Mouse (Mus musculus) erythroblast, embryonic 14.5 days (primary cell): ENCODE data around the gene Atp13a3. TPM values are rescaled to one million over a fixed set of nuclear protein-coding genes. Genes with fewer than 3 reads are reported as not detected.

ENCODE experiments used
- H3K27me3 ChIP-seq: 2 replicates; pipeline ENCODE4 v1.6.1; 2012; ENCODE audit warnings: inconsistent platforms; ENCODE audit not compliant: control insufficient read depth
- H3K36me3 ChIP-seq: 2 replicates; pipeline ENCODE4 v1.6.1; 2012; ENCODE audit warnings: mild to moderate bottlenecking, inconsistent platforms; ENCODE audit not compliant: control insufficient read depth
- H3K4me1 ChIP-seq: 2 replicates; pipeline ENCODE4 v1.6.1; 2012; ENCODE audit warnings: inconsistent platforms; ENCODE audit not compliant: control insufficient read depth
- H3K4me3 ChIP-seq: replicated peaks from 2 replicates; pipeline ENCODE3; 2012; ENCODE audit warnings: moderate library complexity, mild to moderate bottlenecking, inconsistent platforms
- H3K9me3 ChIP-seq: 2 replicates; pipeline ENCODE4 v1.6.1; 2012; ENCODE audit warnings: low read length, inconsistent platforms, mixed read lengths; ENCODE audit not compliant: control insufficient read depth
- GATA1 ChIP-seq: IDR thresholded peaks from 2 replicates; pipeline ENCODE4 v1.6.1; 2012; ENCODE audit warnings: low read length, inconsistent platforms, mixed read lengths
- TAL1 ChIP-seq: IDR thresholded peaks from 3 replicates; pipeline ENCODE4 v1.6.1; 2012; ENCODE audit warnings: low read length, inconsistent platforms, mixed read lengths
- polyA plus RNA-seq: library from polyadenylated mRNA; stranded (reverse); fragments of >175 nt; gene quantifications from 2 replicates; pipeline ENCODE4 v1.2.3, GENCODE M21; 2012

Gene Atp13a3
- polyA plus RNA-seq, 1 experiment, result 0.65 TPM

- Histone ChIP-seq H3K4me1 (no peaks in the 10 kb centered on the region), H3K4me3 (no peak overlapping the region), H3K9me3 (no peaks in the 10 kb centered on the region), H3K27me3 (peaks cover 7% of the 10 kb centered on the region), H3K36me3 (no peaks in the 10 kb centered on the region)
- TF ChIP-seq GATA1, result no peak
- TF ChIP-seq TAL1, result no peak
These were observed 106.0 kb downstream of the Atp13a3 start for GRCm38 (mm10) chr16:30299711-30300277.

GRCm38 (mm10) chr16:30297450-30297849 is 108.3 kb downstream of the Atp13a3 start:
- H3K4me1 ChIP-seq, result no peaks in the 10 kb centered on the region
- H3K4me3 ChIP-seq, result no peak overlapping the region
- H3K36me3 ChIP-seq, result no peaks in the 10 kb centered on the region
- peaks cover 3% of the 10 kb centered on the region for H3K27me3 ChIP-seq
- TF ChIP-seq GATA1 (no peak), TAL1 (no peak)
- no peaks in the 10 kb centered on the region for H3K9me3 ChIP-seq

DNA sequence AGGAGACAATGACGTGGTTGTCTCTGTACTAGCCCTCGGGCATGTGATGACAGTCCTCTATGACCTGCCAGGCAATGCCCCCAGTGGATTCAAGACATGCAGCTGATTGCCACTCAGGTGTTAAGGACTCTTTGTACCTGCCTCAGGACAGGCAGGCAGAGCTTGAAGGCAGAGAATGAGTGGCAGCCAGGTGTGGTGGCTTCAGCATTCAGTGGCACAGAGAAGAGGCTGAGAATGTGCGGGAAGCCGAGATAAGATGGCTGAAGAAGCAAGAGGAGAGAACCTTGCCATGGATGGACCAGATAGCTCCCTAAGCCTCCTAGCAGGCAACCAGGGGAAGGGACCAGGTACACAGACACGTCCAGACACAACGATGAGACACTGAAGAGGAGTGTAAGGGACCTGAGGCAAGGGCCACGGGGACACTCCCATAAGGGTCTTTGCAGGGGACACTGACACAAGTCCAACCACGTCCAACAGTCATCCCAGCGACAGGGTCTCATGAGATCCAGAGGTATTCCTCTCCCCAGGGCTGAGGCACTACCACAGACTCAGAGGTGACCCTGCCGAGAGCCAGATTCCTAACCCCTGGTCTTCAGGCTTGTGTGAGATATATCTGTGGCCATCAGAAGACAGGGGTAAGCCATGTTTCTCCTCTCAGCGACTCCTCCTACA is 109.0 kb downstream of the Atp13a3 start:
- Histone ChIP-seq H3K27me3 (peaks cover 3% of the 10 kb centered on the region), H3K36me3 (no peaks in the 10 kb centered on the region), H3K4me3 (no peak overlapping the region), H3K9me3 (no peaks in the 10 kb centered on the region), H3K4me1 (no peaks in the 10 kb centered on the region)
- TF ChIP-seq GATA1 (no peak), TAL1 (no peak)

GRCm38 (mm10) chr16:30295106-30295505 is 110.7 kb downstream of the Atp13a3 start:
- no peaks in the 10 kb centered on the region; the same call in 1 of the 2 replicates for H3K27me3 ChIP-seq
- no peaks in the 10 kb centered on the region for H3K9me3 ChIP-seq
- H3K36me3 ChIP-seq, result no peaks in the 10 kb centered on the region
- no peaks in the 10 kb centered on the region for H3K4me1 ChIP-seq
- no peak overlapping the region for H3K4me3 ChIP-seq
- TF ChIP-seq TAL1 (no peak), GATA1 (no peak)

DNA sequence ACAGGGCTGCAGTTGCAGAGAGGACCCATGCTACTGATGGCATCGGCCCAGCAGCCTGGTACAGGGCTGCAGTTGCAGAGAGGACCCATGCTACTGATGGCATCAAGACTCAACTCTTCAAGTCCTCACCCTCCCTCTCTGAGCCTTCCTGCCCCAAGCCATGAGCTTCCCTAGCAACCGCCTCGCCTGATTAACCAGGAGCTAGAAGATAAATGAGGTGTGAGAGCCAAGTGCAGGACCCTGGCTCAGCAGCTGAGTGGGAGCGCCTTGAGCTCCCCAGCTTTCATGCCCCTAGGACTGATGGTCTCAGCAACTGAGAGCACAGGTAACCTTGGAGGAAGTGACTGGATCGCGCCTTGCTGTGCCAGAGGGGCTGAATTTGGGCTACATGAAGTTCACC is 115.3 kb downstream of the Atp13a3 start:
- no peaks in the 10 kb centered on the region for H3K36me3 ChIP-seq
- no peaks in the 10 kb centered on the region for H3K4me1 ChIP-seq
- no peak overlapping the region for H3K4me3 ChIP-seq
- H3K27me3 ChIP-seq, result peaks cover 5% of the 10 kb centered on the region
- H3K9me3 ChIP-seq, result no peaks in the 10 kb centered on the region
- TF ChIP-seq TAL1, result no peak
- TF ChIP-seq GATA1, result no peak

GRCm38 (mm10) chr16:30285701-30286100 is 120.1 kb downstream of the Atp13a3 start:
- Histone ChIP-seq H3K4me3 (no peak overlapping the region), H3K4me1 (no peaks in the 10 kb centered on the region), H3K9me3 (no peaks in the 10 kb centered on the region), H3K27me3 (peaks cover 47% of the 10 kb centered on the region), H3K36me3 (no peaks in the 10 kb centered on the region)
- TF ChIP-seq GATA1 (no peak), TAL1 (no peak)

- no peak for TF ChIP-seq TAL1
- TF ChIP-seq GATA1, result no peak
- Histone ChIP-seq H3K4me3 (no peak overlapping the region), H3K27me3 (peaks cover 47% of the 10 kb centered on the region), H3K9me3 (no peaks in the 10 kb centered on the region), H3K36me3 (no peaks in the 10 kb centered on the region), H3K4me1 (no peaks in the 10 kb centered on the region)
These were observed 121.9 kb downstream of the Atp13a3 start for GRCm38 (mm10) chr16:30283743-30284337.

- H3K4me3 ChIP-seq, result no peak within 1 kb of the TSS
- no peaks in the 10 kb centered on the region for H3K4me1 ChIP-seq
- no peaks in the 10 kb centered on the region for H3K36me3 ChIP-seq
- H3K9me3 ChIP-seq, result no peaks in the 10 kb centered on the region
- peaks cover 47% of the 10 kb centered on the region for H3K27me3 ChIP-seq
- no peak for TF ChIP-seq GATA1
- no peak for TF ChIP-seq TAL1
These were observed 122.8 kb downstream of the Atp13a3 start, which contains the start of gene Lrrc15 for GRCm38 (mm10) chr16:30282844-30283495. Lrrc15 (minus strand) TSS chr16:30283256.

DNA sequence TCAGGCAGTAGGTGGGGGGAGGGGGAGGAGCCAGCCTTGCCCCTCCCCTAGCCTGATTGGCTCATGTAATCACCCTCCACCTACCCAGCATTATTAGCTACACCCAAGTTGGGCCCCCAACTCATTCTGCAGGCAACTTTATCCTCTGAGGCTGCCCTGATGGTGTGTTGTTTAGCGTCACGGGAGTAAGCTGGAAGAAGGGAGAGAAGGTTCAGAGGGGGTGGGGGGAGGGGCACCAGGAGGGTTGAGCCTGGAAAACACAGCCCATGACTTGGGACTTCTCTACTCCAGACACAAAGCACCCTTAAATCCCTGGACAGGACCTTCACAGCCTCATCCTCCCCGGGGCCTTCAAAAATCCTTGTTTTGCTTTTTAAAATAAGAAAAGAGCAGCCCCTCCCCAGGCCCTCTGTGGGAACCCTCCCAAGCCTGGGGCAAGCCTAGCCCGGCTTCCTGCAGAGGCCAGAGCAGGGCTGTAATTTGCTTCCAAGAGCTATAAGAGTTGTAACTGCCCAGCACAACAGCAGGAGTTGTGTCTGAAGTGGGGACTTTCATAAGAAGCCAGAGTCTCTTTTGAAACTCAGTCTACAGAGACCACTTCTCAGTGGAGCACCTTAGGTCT is 125.0 kb downstream of the Atp13a3 start:
- Histone ChIP-seq H3K9me3 (no peaks in the 10 kb centered on the region), H3K4me1 (no peaks in the 10 kb centered on the region), H3K36me3 (no peaks in the 10 kb centered on the region), H3K27me3 (peaks cover 45% of the 10 kb centered on the region), H3K4me3 (no peak overlapping the region)
- TF ChIP-seq TAL1, result no peak
- TF ChIP-seq GATA1, result no peak
